Mouse (Mus musculus) MEL (cell line): ENCODE measurements around the gene Ces2e. TPM values are rescaled to one million over a fixed set of nuclear protein-coding genes. Genes with fewer than 3 reads are reported as not detected.

Experiments used
- DNase-seq: peaks from one replicate; pipeline ENCODE4 v3.0.0; 2011; ENCODE audit warnings: low read depth, low spot score
- H3K27ac ChIP-seq: 2 replicates; pipeline ENCODE4 v1.5.1; 2012; ENCODE audit warnings: low read depth, mild to moderate bottlenecking, control low read depth, low read length, moderate library complexity; ENCODE audit not compliant: control insufficient read depth
- H3K27me3 ChIP-seq, 2 experiments: fragments of 150-350 bp in 1 of 2; sonication (generic) in 1 of 2; 2 replicates each; pipeline ENCODE4 v1.6.1; 2012; ENCODE audit warnings: low read length in 2 of 2, mild to moderate bottlenecking in 2 of 2, improper control_type of control experiment in 1 of 2, moderate library complexity in 1 of 2; ENCODE audit not compliant: insufficient read depth in 2 of 2, control insufficient read depth in 1 of 2
- H3K36me3 ChIP-seq, 2 experiments: 2 replicates each; pipeline ENCODE4 v1.6.1; 2012 to 2014; ENCODE audit warnings: low read length in 2 of 2, improper control_type of control experiment in 1 of 2, inconsistent platforms in 1 of 2, mild to moderate bottlenecking in 1 of 2; ENCODE audit not compliant: insufficient read depth in 2 of 2, control insufficient read depth in 1 of 2
- H3K4me1 ChIP-seq, 2 experiments: fragments of 150-350 bp in 1 of 2; sonication (generic) in 1 of 2; 2 replicates each; pipeline ENCODE4 v1.6.1; 2012; ENCODE audit warnings: low read length in 2 of 2, improper control_type of control experiment in 1 of 2, mild to moderate bottlenecking in 1 of 2; ENCODE audit not compliant: insufficient read depth in 2 of 2, control insufficient read depth in 1 of 2
- H3K4me3 ChIP-seq, 2 experiments: fragments of 150-350 bp in 1 of 2; sonication (generic) in 1 of 2; 2 replicates each; pipeline ENCODE4 v1.5.1; 2012; ENCODE audit warnings: low read depth in 2 of 2, low read length in 2 of 2, mild to moderate bottlenecking in 2 of 2, moderate library complexity in 2 of 2, control low read depth in 1 of 2, improper control_type of control experiment in 1 of 2; ENCODE audit not compliant: control insufficient read depth in 1 of 2, insufficient read depth in 1 of 2
- H3K79me2 ChIP-seq: 2 replicates; pipeline ENCODE4 v1.6.1; 2012; ENCODE audit warnings: mild to moderate bottlenecking, low read length, moderate library complexity; ENCODE audit not compliant: control insufficient read depth, poor library complexity, insufficient read depth
- H3K9ac ChIP-seq: 2 replicates; pipeline ENCODE4 v1.6.1; 2012; ENCODE audit warnings: low read depth, mild to moderate bottlenecking, control low read depth, low read length, moderate library complexity; ENCODE audit not compliant: control insufficient read depth, poor library complexity, severe bottlenecking
- H3K9me3 ChIP-seq: fragments of 150-350 bp; sonication (generic); replicated peaks from 2 replicates; pipeline ENCODE4 v1.6.1; 2012; ENCODE audit warnings: mild to moderate bottlenecking, low read length, improper control_type of control experiment, moderate library complexity; ENCODE audit not compliant: insufficient read depth
- CHD1 ChIP-seq: IDR thresholded peaks from 2 replicates; pipeline ENCODE4 v1.6.1; 2012; ENCODE audit warnings: low read depth, mild to moderate bottlenecking, inconsistent platforms, low read length, improper control_type of control experiment
- CTCF ChIP-seq, 3 experiments: IDR thresholded peaks in 2 of 3; conservative IDR thresholded peaks in 1 of 3; 2 replicates each; pipeline ENCODE4 v1.5.1; 2011 to 2012; ENCODE audit warnings: low read length in 3 of 3, low read depth in 2 of 3, mild to moderate bottlenecking in 2 of 3, improper control_type of control experiment in 1 of 3, inconsistent platforms in 1 of 3, mixed read lengths in 1 of 3, moderate library complexity in 1 of 3; ENCODE audit not compliant: control insufficient read depth in 1 of 3, insufficient read depth in 1 of 3, poor library complexity in 1 of 3, severe bottlenecking in 1 of 3
- ELF1 ChIP-seq: IDR thresholded peaks from 2 replicates; pipeline ENCODE4 v1.6.1; 2014; ENCODE audit warnings: low read depth, mild to moderate bottlenecking, inconsistent platforms, low read length, improper control_type of control experiment, moderate library complexity
- GATA1 ChIP-seq: IDR thresholded peaks from 2 replicates; pipeline ENCODE4 v1.6.1; 2011; ENCODE audit warnings: low read depth, low read length, improper control_type of control experiment
- JUND ChIP-seq: IDR thresholded peaks from 2 replicates; pipeline ENCODE4 v1.6.1; 2011; ENCODE audit warnings: low read depth, mild to moderate bottlenecking, improper control_type of control experiment, low read length
- MXI1 ChIP-seq: IDR thresholded peaks from 2 replicates; pipeline ENCODE4 v1.6.1; 2011; ENCODE audit warnings: mild to moderate bottlenecking, low read depth, low read length, improper control_type of control experiment
- MYB ChIP-seq: IDR thresholded peaks from 2 replicates; pipeline ENCODE4 v1.6.1; 2011; ENCODE audit warnings: mild to moderate bottlenecking, low read depth, low read length, improper control_type of control experiment
- MYC ChIP-seq: IDR thresholded peaks from 2 replicates; pipeline ENCODE4 v1.6.1; 2011; ENCODE audit warnings: low read depth, mild to moderate bottlenecking, low read length, improper control_type of control experiment, moderate library complexity
- NRF1 ChIP-seq: IDR thresholded peaks from 2 replicates; pipeline ENCODE4 v1.6.1; 2014; ENCODE audit warnings: low read depth, mild to moderate bottlenecking, inconsistent platforms, low read length, improper control_type of control experiment, moderate library complexity; ENCODE audit not compliant: poor library complexity, insufficient read depth, severe bottlenecking
- POLR2A ChIP-seq, 2 experiments: IDR thresholded peaks; 2 replicates each; pipeline ENCODE4 v1.6.1; 2011 to 2012; ENCODE audit warnings: low read length in 2 of 2, mild to moderate bottlenecking in 2 of 2, control low read depth in 1 of 2, improper control_type of control experiment in 1 of 2, low read depth in 1 of 2, moderate library complexity in 1 of 2; ENCODE audit not compliant: control insufficient read depth in 1 of 2, insufficient read depth in 1 of 2, poor library complexity in 1 of 2
- POLR2AphosphoS5 ChIP-seq: IDR thresholded peaks from 2 replicates; pipeline ENCODE4 v1.6.1; 2012; ENCODE audit warnings: low read depth, borderline replicate concordance, mild to moderate bottlenecking, inconsistent platforms, low read length, moderate library complexity, mixed read lengths
- SIN3A ChIP-seq: IDR thresholded peaks from 2 replicates; pipeline ENCODE4 v1.6.1; 2012; ENCODE audit warnings: low read length, improper control_type of control experiment, inconsistent platforms
- TAL1 ChIP-seq: IDR thresholded peaks from 2 replicates; pipeline ENCODE4 v1.6.1; 2012; ENCODE audit warnings: mild to moderate bottlenecking, inconsistent platforms, low read length, moderate library complexity, mixed read lengths
- UBTF ChIP-seq: IDR thresholded peaks from 2 replicates; pipeline ENCODE4 v1.6.1; 2012; ENCODE audit warnings: low read depth, mild to moderate bottlenecking, inconsistent platforms, low read length, improper control_type of control experiment, moderate library complexity, borderline replicate concordance; ENCODE audit not compliant: insufficient read depth
- USF2 ChIP-seq, 2 experiments: IDR thresholded peaks; 2 replicates each; pipeline ENCODE4 v1.6.1; 2011 to 2012; ENCODE audit warnings: improper control_type of control experiment in 2 of 2, low read length in 2 of 2, borderline replicate concordance in 1 of 2, inconsistent platforms in 1 of 2, low read depth in 1 of 2, mild to moderate bottlenecking in 1 of 2; ENCODE audit not compliant: insufficient read depth in 1 of 2
- ZC3H11A ChIP-seq: IDR thresholded peaks from 2 replicates; pipeline ENCODE4 v1.6.1; 2012; ENCODE audit warnings: low read depth, mild to moderate bottlenecking, inconsistent platforms, low read length, improper control_type of control experiment
- ZMIZ1 ChIP-seq: IDR thresholded peaks from 2 replicates; pipeline ENCODE4 v1.6.1; 2012; ENCODE audit warnings: low read depth, mild to moderate bottlenecking, inconsistent platforms, low read length, improper control_type of control experiment, moderate library complexity
- polyA plus RNA-seq, 2 experiments: library from polyadenylated mRNA; stranded (reverse) in 1 of 2; unstranded in 1 of 2; fragments of >175 nt in 1 of 2; fragments of >200 nt in 1 of 2; gene quantifications; 2 replicates each; pipeline versions ENCODE4 v1.2.1 to v1.2.4; 2012; ENCODE audit warnings: low replicate concordance in 2 of 2, low read depth in 1 of 2; ENCODE audit not compliant: insufficient read length in 2 of 2, insufficient read depth in 1 of 2, missing spikeins in 1 of 2
- total RNA-seq: library from RNA; depleted of rRNA; stranded (reverse); fragments of 300-350 nt; gene quantifications from 2 replicates; pipeline ENCODE4 v1.2.3, GENCODE M21; 2012

The Ces2e gene
- total and polyA plus RNA-seq, 3 experiments = not detected

- TF ChIP-seq UBTF (no peak), POLR2A (IDR thresholded peaks at IDR 0.05; ENCODE audit: control insufficient read depth in 1 of 2, insufficient read depth in 1 of 2, low read depth in 1 of 2, low read length in 2 of 2, poor library complexity in 1 of 2) (no peak), GATA1 (no peak), NRF1 (no peak), MXI1 (no peak)
- H3K27me3 ChIP-seq = peaks cover 0 to 5% of the 10 kb centered on the region in 2 experiments; a peak in 3 of 4 replicates
- no peak for DNase-seq
- no peak within 1 kb of the TSS for H3K9ac ChIP-seq
- no peaks in the 10 kb centered on the region for H3K79me2 ChIP-seq
- H3K9me3 ChIP-seq = no peaks in the 10 kb centered on the region
- H3K36me3 ChIP-seq = no peaks in the 10 kb centered on the region
- no peaks in the 10 kb centered on the region for H3K4me1 ChIP-seq
- no peak within 1 kb of the TSS for H3K27ac ChIP-seq
- no peak within 1 kb of the TSS for H3K4me3 ChIP-seq
Observed at GRCm38 (mm10) chr8:104947056-104947455, 21.0 kb downstream of the Ces2e start, which contains the start of gene Ces2f. Gene Ces2f, plus strand, starts transcription at chr8:104947356.

DNA sequence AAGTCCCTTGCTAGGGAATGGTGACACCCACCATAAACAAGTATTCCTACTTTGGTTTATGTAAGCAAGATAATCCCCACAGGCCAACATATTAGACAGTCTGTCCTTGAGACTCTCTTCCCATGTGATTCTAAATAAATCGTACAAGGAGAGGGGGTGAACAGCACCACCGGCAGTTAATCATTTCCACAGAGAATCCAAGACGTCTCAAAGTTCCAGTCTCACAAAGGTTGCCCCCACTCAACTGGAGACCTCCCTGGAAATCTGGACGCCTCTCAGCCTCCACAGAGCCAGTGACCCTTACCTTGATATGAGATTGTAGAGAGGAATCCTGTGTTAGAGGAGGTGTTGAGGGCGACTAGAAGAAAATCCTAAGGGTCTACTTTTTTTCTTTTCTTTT, 23.0 kb downstream of the Ces2e start:
- DNase-seq = no peak
- TF ChIP-seq MYB (no peak), SIN3A (no peak), POLR2A (IDR thresholded peaks at IDR 0.05; ENCODE audit: control insufficient read depth in 1 of 2, insufficient read depth in 1 of 2, low read depth in 1 of 2, low read length in 2 of 2, poor library complexity in 1 of 2) (no peak), UBTF (no peak), ZMIZ1 (no peak), POLR2AphosphoS5 (no peak), USF2 (IDR thresholded peaks at IDR 0.05; ENCODE audit: borderline replicate concordance in 1 of 2, insufficient read depth in 1 of 2, low read depth in 1 of 2, low read length in 2 of 2) (no peak), GATA1 (no peak), ZC3H11A (no peak), CHD1 (no peak), MYC (no peak), JUND (no peak), ELF1 (no peak), CTCF (IDR thresholded peaks at IDR 0.05 in 2 of 3, conservative IDR thresholded peaks at IDR 0.05 in 1 of 3; ENCODE audit: control insufficient read depth in 1 of 3, insufficient read depth in 1 of 3, low read depth in 2 of 3, low read length in 3 of 3, poor library complexity in 1 of 3, severe bottlenecking in 1 of 3) (no peak), TAL1 (no peak)
- Histone ChIP-seq H3K4me1 (peaks cover 1 to 3% of the 10 kb centered on the region in 2 experiments; a peak in 2 of 4 replicates), H3K27ac (no peak overlapping the region), H3K27me3 (peaks cover 0 to 5% of the 10 kb centered on the region in 2 experiments; a peak in 3 of 4 replicates), H3K79me2 (no peaks in the 10 kb centered on the region), H3K9ac (no peak overlapping the region), H3K36me3 (no peaks in the 10 kb centered on the region), H3K9me3 (no peaks in the 10 kb centered on the region), H3K4me3 (no peak overlapping the region)
